Mouse (Mus musculus) liver, adult 2 months (tissue): ENCODE measurements at regions not wholly inside any gene's neighbourhood (a gene's known extent, or its start where the extent isn't known, plus 50 kb on each side); places are given as distances from the start of the nearest gene placed in this dataset.

Source experiments
- DNase-seq: peaks from one replicate; pipeline ENCODE4 v3.0.0-alpha.2; 2011; ENCODE audit warnings: low read depth, low spot score; ENCODE audit errors: extremely low read depth
- H3K27ac ChIP-seq: fragments of 200-500 bp; replicated peaks from 2 replicates; pipeline ENCODE4 v1.5.1; 2012; ENCODE audit warnings: low read depth, mild to moderate bottlenecking, control low read depth, inconsistent platforms, low read length; ENCODE audit not compliant: insufficient read depth
- H3K27me3 ChIP-seq: fragments of 200-500 bp; 2 replicates; pipeline ENCODE4 v1.6.1; 2012; ENCODE audit warnings: mild to moderate bottlenecking, moderate library complexity, low read length, inconsistent platforms; ENCODE audit not compliant: control insufficient read depth, insufficient read depth
- H3K36me3 ChIP-seq: fragments of 200-500 bp; 2 replicates; pipeline ENCODE4 v1.6.1; 2012; ENCODE audit warnings: low read length, inconsistent platforms; ENCODE audit not compliant: control insufficient read depth, insufficient read depth
- H3K4me1 ChIP-seq: fragments of 200-500 bp; 2 replicates; pipeline ENCODE4 v1.6.1; 2011; ENCODE audit warnings: low read length; ENCODE audit not compliant: control insufficient read depth, insufficient read depth
- H3K4me3 ChIP-seq: fragments of 200-500 bp; 2 replicates; pipeline ENCODE4 v1.5.1; 2011; ENCODE audit warnings: low read depth, mild to moderate bottlenecking, control low read depth, low read length, moderate library complexity; ENCODE audit not compliant: insufficient read depth
- H3K79me2 ChIP-seq: fragments of 200-500 bp; 2 replicates; pipeline ENCODE4 v1.6.1; 2012; ENCODE audit warnings: inconsistent platforms, mild to moderate bottlenecking, low read length, moderate library complexity; ENCODE audit not compliant: control insufficient read depth, insufficient read depth
- H3K9ac ChIP-seq: fragments of 200-500 bp; 2 replicates; pipeline ENCODE4 v1.6.1; 2012; ENCODE audit warnings: low read depth, mild to moderate bottlenecking, control low read depth, inconsistent platforms, low read length
- CTCF ChIP-seq: fragments of 200-500 bp; IDR thresholded peaks from 2 replicates; pipeline ENCODE4 v1.5.1; 2011; ENCODE audit warnings: low read depth, low read length, control low read depth
- POLR2A ChIP-seq: fragments of 200-500 bp; IDR thresholded peaks from 2 replicates; pipeline ENCODE4 v1.6.1; 2011; ENCODE audit warnings: low read length, control low read depth; ENCODE audit not compliant: insufficient read depth; ENCODE audit errors: extremely low read depth
- WGBS: fragments of 180-500 bp; shearing (Covaris S2); methylation state at CpG from one replicate; pipeline ENCODE4 v1.1.7; 2018; 5-methylcytosine and 5-hydroxymethylcytosine counted together

DNA sequence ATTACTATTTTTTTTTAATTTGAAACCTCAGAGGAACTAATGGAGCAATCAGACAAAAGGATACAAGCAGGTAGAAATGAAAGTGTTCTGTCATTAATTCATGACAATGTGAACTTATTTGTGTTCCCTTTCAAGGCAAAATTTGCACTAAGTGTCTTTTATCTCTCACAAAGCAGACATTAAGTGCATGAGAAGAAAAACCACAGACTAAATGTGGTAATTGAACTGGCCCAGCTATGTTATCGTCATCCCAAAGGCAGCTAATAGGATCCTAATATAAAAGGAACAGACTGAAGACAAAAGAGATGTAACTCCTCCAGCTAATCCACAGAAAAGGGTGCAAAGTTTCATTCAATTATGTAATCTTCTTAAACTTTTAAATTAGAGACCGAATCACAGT is 487.0 kb downstream of the Wdr20rt start:
- Histone ChIP-seq H3K9ac (no peak overlapping the region), H3K4me3 (no peak overlapping the region), H3K27ac (no peak overlapping the region), H3K4me1 (no peaks in the 10 kb centered on the region), H3K79me2 (no peaks in the 10 kb centered on the region), H3K36me3 (no peaks in the 10 kb centered on the region), H3K27me3 (no peaks in the 10 kb centered on the region)
- no peak for DNase-seq
- WGBS = 62% methylated on average over 2 of the region's 2 CpGs
- TF ChIP-seq CTCF (no peak), POLR2A (no peak)
